Mouse (Mus musculus): ENCODE measurements around the gene Inpp4a. TPM values are rescaled to one million over a fixed set of nuclear protein-coding genes. Genes with fewer than 3 reads are reported as not detected.

The Inpp4a gene
- polyA plus RNA-seq, 1 experiment from 2014 or later, result 7.8 TPM

DNA sequence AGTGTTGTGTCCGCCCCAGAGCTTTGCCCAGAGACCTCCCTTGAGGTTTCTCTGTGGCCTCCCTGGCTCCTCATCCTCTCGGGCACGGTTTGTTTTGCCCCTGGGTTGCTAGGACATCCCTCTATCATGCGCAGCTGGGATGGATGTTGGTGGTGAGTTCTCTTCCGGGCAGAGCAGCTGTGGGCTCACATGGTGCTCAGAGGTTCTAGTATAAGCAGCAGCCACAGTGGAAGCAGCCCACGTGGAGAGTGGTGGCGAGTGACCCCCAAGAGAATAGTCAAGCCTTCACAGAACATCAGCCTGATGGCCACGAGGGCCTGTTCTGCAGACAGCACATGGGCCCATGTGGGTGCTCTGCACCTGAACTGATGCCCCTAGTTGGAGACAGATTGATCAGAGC, 107.6 kb downstream of the Inpp4a start:
- Histone ChIP-seq H3K27ac (ENCODE audit: low read depth, low read length) (no peak overlapping the region), H3K4me3 (ENCODE audit: low read depth, low read length) (no peak overlapping the region), H3K4me2 (replicated peaks; ENCODE audit: low read depth) (no peak overlapping the region), H3K9me3 (ENCODE audit: control insufficient read depth) (no peaks in the 10 kb centered on the region), H3K9ac (ENCODE audit: low read depth, low read length) (no peak overlapping the region), H3K36me3 (ENCODE audit: control insufficient read depth, insufficient read depth) (peaks cover 4% of the 10 kb centered on the region; the same call in 1 of the 2 replicates), H3K27me3 (replicated peaks; ENCODE audit: control insufficient read depth, insufficient read depth, low read length) (no peaks in the 10 kb centered on the region), H3K4me1 (replicated peaks; ENCODE audit: control insufficient read depth, insufficient read depth, low read length) (no peaks in the 10 kb centered on the region)
- TF ChIP-seq CTCF (IDR thresholded peaks at IDR 0.05; ENCODE audit: low read depth), result no peak
- WGBS, result 81% methylated on average over 8 of the region's 8 CpGs
- ATAC-seq, result no peak

DNA sequence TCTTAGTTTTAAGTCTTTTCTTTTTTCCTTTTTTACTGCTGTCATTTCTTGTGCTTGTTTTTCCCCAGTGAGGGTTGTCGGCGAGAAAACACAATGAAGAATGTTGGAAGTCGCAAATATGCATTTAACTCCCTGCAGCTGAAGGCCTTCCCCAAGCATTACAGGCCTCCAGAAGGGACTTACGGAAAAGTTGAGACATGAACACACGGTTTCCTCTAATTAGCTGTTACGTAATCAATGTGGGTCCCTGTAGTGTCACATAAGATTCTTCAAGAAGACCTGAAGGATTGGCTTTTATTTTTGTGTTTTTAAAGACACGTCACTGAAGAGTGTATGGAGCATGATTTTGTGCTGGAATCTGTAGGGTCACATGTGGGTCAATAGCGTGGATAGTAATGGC, 108.4 kb downstream of the Inpp4a start:
- ATAC-seq, result no peak
- Histone ChIP-seq H3K4me1 (replicated peaks; ENCODE audit: control insufficient read depth, insufficient read depth, low read length) (no peaks in the 10 kb centered on the region), H3K27me3 (replicated peaks; ENCODE audit: control insufficient read depth, insufficient read depth, low read length) (no peaks in the 10 kb centered on the region), H3K27ac (ENCODE audit: low read depth, low read length) (no peak overlapping the region), H3K9me3 (ENCODE audit: control insufficient read depth) (no peaks in the 10 kb centered on the region), H3K9ac (ENCODE audit: low read depth, low read length) (no peak overlapping the region), H3K4me3 (ENCODE audit: low read depth, low read length) (no peak overlapping the region), H3K4me2 (replicated peaks; ENCODE audit: low read depth) (no peak overlapping the region), H3K36me3 (ENCODE audit: control insufficient read depth, insufficient read depth) (no peaks in the 10 kb centered on the region)
- no peak for TF ChIP-seq CTCF (IDR thresholded peaks at IDR 0.05; ENCODE audit: low read depth)
- WGBS, result 83% methylated on average over 8 of the region's 8 CpGs

DNA sequence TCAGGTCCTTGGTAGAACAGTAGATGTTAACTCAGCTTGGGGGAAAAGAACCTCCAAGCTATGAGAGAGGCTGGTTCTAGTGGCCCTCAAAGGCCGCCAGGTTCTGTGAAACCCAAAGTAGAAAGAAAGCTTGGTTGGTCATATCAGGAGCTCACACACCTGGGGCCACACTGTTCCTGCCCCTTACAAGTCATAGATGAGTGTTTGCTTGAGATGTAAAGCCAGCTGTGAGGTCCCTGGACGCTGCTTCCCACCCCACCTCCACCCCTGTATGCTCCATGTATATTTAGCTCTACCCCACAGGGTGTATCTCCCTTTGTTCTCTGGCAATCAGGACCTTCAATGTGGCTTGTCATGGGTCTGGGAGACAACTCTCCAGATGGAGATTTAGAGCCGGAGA, 109.0 kb downstream of the Inpp4a start:
- Histone ChIP-seq H3K4me2 (replicated peaks; ENCODE audit: low read depth) (no peak overlapping the region), H3K9me3 (ENCODE audit: control insufficient read depth) (no peaks in the 10 kb centered on the region), H3K36me3 (ENCODE audit: control insufficient read depth, insufficient read depth) (no peaks in the 10 kb centered on the region), H3K27me3 (replicated peaks; ENCODE audit: control insufficient read depth, insufficient read depth, low read length) (no peaks in the 10 kb centered on the region), H3K27ac (ENCODE audit: low read depth, low read length) (no peak overlapping the region), H3K4me1 (replicated peaks; ENCODE audit: control insufficient read depth, insufficient read depth, low read length) (no peaks in the 10 kb centered on the region), H3K4me3 (ENCODE audit: low read depth, low read length) (no peak overlapping the region), H3K9ac (ENCODE audit: low read depth, low read length) (no peak overlapping the region)
- WGBS, result 77% methylated on average over 3 of the region's 3 CpGs
- ATAC-seq, result no peak
- no peak for TF ChIP-seq CTCF (IDR thresholded peaks at IDR 0.05; ENCODE audit: low read depth)

DNA sequence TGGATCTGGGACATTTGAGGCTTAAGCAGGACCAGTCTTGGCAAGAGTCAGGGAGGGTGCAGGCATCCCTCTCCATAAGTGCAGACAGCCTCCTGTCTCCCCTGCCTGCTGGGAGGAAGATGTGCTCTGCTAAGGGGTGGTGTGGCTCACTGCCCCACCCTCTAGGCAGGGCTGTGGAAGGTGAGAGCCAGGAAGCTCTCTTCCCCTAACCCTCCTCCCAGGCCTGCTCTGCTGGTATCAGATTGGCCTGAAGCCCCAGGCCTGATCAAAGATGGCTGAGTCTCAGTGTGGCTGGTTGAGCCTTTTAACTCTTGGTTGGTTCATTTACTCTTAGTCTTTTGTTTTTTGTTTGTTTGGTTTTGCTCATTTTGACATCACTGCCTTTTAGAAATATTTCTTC, 110.0 kb downstream of the Inpp4a start:
- H3K4me1 ChIP-seq (replicated peaks; ENCODE audit: control insufficient read depth, insufficient read depth, low read length), result no peaks in the 10 kb centered on the region
- no peak overlapping the region for H3K27ac ChIP-seq (ENCODE audit: low read depth, low read length)
- H3K4me3 ChIP-seq (ENCODE audit: low read depth, low read length), result no peak overlapping the region
- H3K9me3 ChIP-seq (ENCODE audit: control insufficient read depth), result no peaks in the 10 kb centered on the region
- ATAC-seq, result no peak
- no peak for TF ChIP-seq CTCF (IDR thresholded peaks at IDR 0.05; ENCODE audit: low read depth)
- no peaks in the 10 kb centered on the region for H3K27me3 ChIP-seq (replicated peaks; ENCODE audit: control insufficient read depth, insufficient read depth, low read length)
- H3K36me3 ChIP-seq (ENCODE audit: control insufficient read depth, insufficient read depth), result no peaks in the 10 kb centered on the region
- no peak overlapping the region for H3K4me2 ChIP-seq (replicated peaks; ENCODE audit: low read depth)
- H3K9ac ChIP-seq (ENCODE audit: low read depth, low read length), result no peak overlapping the region

DNA sequence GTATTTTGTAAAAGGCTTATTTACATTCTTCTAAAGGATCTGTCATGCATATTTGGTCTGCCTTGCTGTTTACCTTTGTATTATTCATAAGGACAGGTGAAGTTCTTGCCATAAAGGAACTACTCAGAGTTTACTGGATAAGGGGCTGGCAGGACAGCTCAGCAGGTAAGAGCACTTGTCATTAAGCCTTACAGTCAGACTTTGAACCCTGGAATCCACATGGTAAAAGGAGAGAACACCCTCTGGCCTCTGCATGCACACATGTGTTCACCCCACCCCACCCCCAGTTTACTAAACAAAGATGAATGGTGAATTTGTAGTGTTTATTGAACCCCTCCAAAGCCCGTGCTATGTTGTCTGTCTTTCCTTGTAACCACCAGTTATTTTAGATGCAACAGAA, 115.7 kb downstream of the Inpp4a start:
- no peaks in the 10 kb centered on the region for H3K9me3 ChIP-seq (ENCODE audit: control insufficient read depth)
- peak; percentile 64; the same call in 1 of the 2 replicates for ATAC-seq
- TF ChIP-seq CTCF (IDR thresholded peaks at IDR 0.05; ENCODE audit: low read depth), result no peak
- peaks cover 19% of the 10 kb centered on the region; the same call in 1 of the 2 replicates for H3K36me3 ChIP-seq (ENCODE audit: control insufficient read depth, insufficient read depth)
- no peaks in the 10 kb centered on the region for H3K27me3 ChIP-seq (replicated peaks; ENCODE audit: control insufficient read depth, insufficient read depth, low read length)
- H3K27ac ChIP-seq (ENCODE audit: low read depth, low read length), result no peak overlapping the region
- H3K9ac ChIP-seq (ENCODE audit: low read depth, low read length), result no peak overlapping the region
- WGBS, result 78% methylated on average over 1 of the region's 1 CpGs
- H3K4me3 ChIP-seq (ENCODE audit: low read depth, low read length), result no peak overlapping the region
- H3K4me2 ChIP-seq (replicated peaks; ENCODE audit: low read depth), result no peak overlapping the region
- H3K4me1 ChIP-seq (replicated peaks; ENCODE audit: control insufficient read depth, insufficient read depth, low read length), result no peaks in the 10 kb centered on the region

DNA sequence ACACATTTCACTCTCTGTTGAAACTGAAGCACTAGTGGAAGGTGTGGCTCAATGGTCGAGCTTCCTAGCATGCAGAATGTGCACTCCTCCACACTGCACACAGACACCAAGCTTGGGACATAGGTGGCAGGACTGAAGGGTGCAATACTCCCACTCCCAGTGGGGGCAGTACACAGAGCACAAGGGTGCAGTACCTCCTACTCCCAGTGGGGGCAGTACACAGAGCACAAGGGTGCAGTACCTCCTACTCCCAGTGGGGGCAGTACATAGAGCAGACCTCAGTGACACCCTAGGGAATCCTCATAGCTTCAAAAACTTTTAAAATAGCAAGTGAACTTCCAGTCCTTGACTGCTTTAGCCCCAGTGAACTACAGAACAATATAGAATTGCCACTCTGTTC, 119.8 kb downstream of the Inpp4a start:
- peak; percentile 99 for TF ChIP-seq CTCF (IDR thresholded peaks at IDR 0.05; ENCODE audit: low read depth)
- no peak overlapping the region for H3K9ac ChIP-seq (ENCODE audit: low read depth, low read length)
- peaks cover 21% of the 10 kb centered on the region; the same call in 1 of the 2 replicates for H3K36me3 ChIP-seq (ENCODE audit: control insufficient read depth, insufficient read depth)
- H3K27ac ChIP-seq (ENCODE audit: low read depth, low read length), result no peak overlapping the region
- 88% methylated on average over 1 of the region's 1 CpGs for WGBS
- no peak overlapping the region for H3K4me3 ChIP-seq (ENCODE audit: low read depth, low read length)
- peak; percentile 75 for ATAC-seq
- no peak overlapping the region for H3K4me2 ChIP-seq (replicated peaks; ENCODE audit: low read depth)
- H3K9me3 ChIP-seq (ENCODE audit: control insufficient read depth), result 0 out of 2 replicates have a peak, but pooled peaks cover 3% of the 10 kb centered on the region
- H3K27me3 ChIP-seq (replicated peaks; ENCODE audit: control insufficient read depth, insufficient read depth, low read length), result no peaks in the 10 kb centered on the region
- H3K4me1 ChIP-seq (replicated peaks; ENCODE audit: control insufficient read depth, insufficient read depth, low read length), result no peaks in the 10 kb centered on the region

Measured in intestine, postnatal 0 days (tissue).